17 mouse cellular contexts compared by ENCODE assay signal in the genomic region with DNA sequence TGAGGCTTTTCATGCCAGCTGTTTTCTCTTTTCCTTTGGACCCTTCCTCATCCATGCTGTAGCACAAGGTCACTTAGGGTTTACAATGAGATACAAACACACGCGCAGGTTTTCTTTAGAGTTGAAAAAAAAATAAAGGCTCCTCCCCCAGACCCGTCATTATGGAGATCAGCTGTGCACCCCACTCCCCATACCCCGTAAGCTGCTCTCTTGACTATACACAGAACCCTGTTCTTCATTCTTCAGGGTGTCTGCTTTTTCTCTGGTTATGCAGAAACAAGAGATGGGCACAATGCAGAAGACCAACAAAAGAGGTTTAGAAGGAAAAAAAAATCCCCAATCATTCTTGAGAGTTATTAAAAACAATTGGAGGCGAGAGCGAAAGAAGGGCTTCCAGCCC. TPM values are rescaled to one million over a fixed set of nuclear protein-coding genes. Genes with fewer than 3 reads are reported as not detected.
DNase-seq lines count a peak whose midpoint lies in the region; ATAC-seq and TF ChIP-seq lines count a peak whose summit lies in the region.
"Had no signal": no experiment of that assay in that cellular context is flagged by ENCODE, and none has a peak within 500 bp of the region (broad histone marks: within the 10 kb centered on the region; RNA-seq: fewer than 3 reads in every experiment).

No protein-coding gene starts in this region.

- peak overlapping the region; percentile 18 for H3K4me2 ChIP-seq in intestine, embryonic 14.5 days (ENCODE audit: low read length)
- no peak overlapping the region for H3K4me2 ChIP-seq in intestine, postnatal 0 days (replicated peaks; ENCODE audit: low read depth)
- H3K4me2 ChIP-seq in embryonic facial prominence, embryonic 12.5 days (replicated peaks), result peak overlapping the region; percentile 1; the same call in 1 of the 2 replicates
- H3K4me2 ChIP-seq in forebrain, embryonic 14.5 days (ENCODE audit: low read length), result no peak overlapping the region
- H3K4me2 ChIP-seq in midbrain, embryonic 11.5 days, result peak overlapping the region; percentile 15; the same call in 1 of the 2 replicates
- H3K4me2 ChIP-seq: heart, embryonic 11.5 days had no signal

- no peak overlapping the region for H3K4me3 ChIP-seq in intestine, embryonic 14.5 days (ENCODE audit: low read depth, low read length)
- no peak overlapping the region for H3K4me3 ChIP-seq in intestine, postnatal 0 days (ENCODE audit: low read depth, low read length)
- no peak overlapping the region for H3K4me3 ChIP-seq in embryonic facial prominence, embryonic 12.5 days
- H3K4me3 ChIP-seq in forebrain, embryonic 14.5 days (ENCODE audit: low read depth, low read length), result no peak overlapping the region
- H3K4me3 ChIP-seq in midbrain, embryonic 11.5 days (ENCODE audit: low read depth, low read length), result no peak overlapping the region
- H3K4me3 ChIP-seq in lung, adult 2 months (replicated peaks; ENCODE audit: extremely low read depth, low read depth, low read length), result no peak overlapping the region

- no peaks in the 10 kb centered on the region for H3K27me3 ChIP-seq in intestine, embryonic 14.5 days (replicated peaks; ENCODE audit: control insufficient read depth, insufficient read depth, low read length)
- H3K27me3 ChIP-seq in intestine, postnatal 0 days (replicated peaks; ENCODE audit: control insufficient read depth, insufficient read depth, low read length), result no peaks in the 10 kb centered on the region
- no peaks in the 10 kb centered on the region for H3K27me3 ChIP-seq in embryonic facial prominence, embryonic 12.5 days
- peaks cover 47% of the 10 kb centered on the region for H3K27me3 ChIP-seq in forebrain, embryonic 14.5 days (replicated peaks; ENCODE audit: control insufficient read depth, insufficient read depth, low read length)
- no peaks in the 10 kb centered on the region for H3K27me3 ChIP-seq in midbrain, embryonic 11.5 days (ENCODE audit: control insufficient read depth, insufficient read depth, low read length)

- 29% methylated on average over 6 of the region's 6 CpGs for WGBS in intestine, embryonic 14.5 days
- 61% methylated on average over 6 of the region's 6 CpGs for WGBS in intestine, postnatal 0 days
- 32% methylated on average over 6 of the region's 6 CpGs for whole genome bisulfite sequencing in embryonic facial prominence, embryonic 12.5 days
- 24% methylated on average over 6 of the region's 6 CpGs for WGBS in forebrain, embryonic 14.5 days
- 35% methylated on average over 6 of the region's 6 CpGs for WGBS in midbrain, embryonic 11.5 days
- 69% methylated on average over 6 of the region's 6 CpGs for WGBS in lung, adult 2 months

- 0 out of 2 replicates have a peak, but pooled peaks have one; percentile 47 for ATAC-seq in intestine, embryonic 14.5 days (replicated peaks; ENCODE audit: low FRiP score, low TSS enrichment, low read depth)
- no peak for ATAC-seq in intestine, postnatal 0 days
- no peak for ATAC-seq in embryonic facial prominence, embryonic 12.5 days (ENCODE audit: insufficient number of reproducible peaks, insufficient read depth, low FRiP score, low TSS enrichment)
- no peak for ATAC-seq in forebrain, embryonic 14.5 days
- no peak; the same call in 1 of the 2 replicates for ATAC-seq in midbrain, embryonic 11.5 days (ENCODE audit: low FRiP score)
- ATAC-seq: activated CD4-positive, CD25-positive, alpha-beta regulatory T cell, adult 4 months; Patski had no signal

- intact Hi-C loops in left cerebral cortex, postnatal 10 days (cut with DNase I), result no loop called here

- DNase-seq in intestine, embryonic 14.5 days (ENCODE audit: low spot score), result no peak
- DNase-seq in forebrain, embryonic 14.5 days (ENCODE audit: low spot score), result peak; percentile 24
- DNase-seq in midbrain, embryonic 11.5 days (ENCODE audit: low spot score, missing footprints), result peak; percentile 85
- DNase-seq in kidney, adult 8-10 months, result no peak
- no peak for DNase-seq in left cerebral cortex, postnatal 10 days (ENCODE audit: extremely low spot score in 1 of 2, low spot score in 2 of 2)
- DNase-seq in lung, adult 2 months, result no peak
- DNase-seq: cerebellum, adult 2 months; kidney, adult 18-20 months; layer of hippocampus, adult 9-11 months; lung, adult 18-20 months; lung, postnatal 36 days; thymus, postnatal 36 days had no signal

- no peaks in the 10 kb centered on the region for H3K36me3 ChIP-seq in intestine, embryonic 14.5 days (ENCODE audit: control insufficient read depth, insufficient read depth, low read length)
- no peaks in the 10 kb centered on the region for H3K36me3 ChIP-seq in intestine, postnatal 0 days (ENCODE audit: control insufficient read depth, insufficient read depth)
- no peaks in the 10 kb centered on the region for H3K36me3 ChIP-seq in embryonic facial prominence, embryonic 12.5 days
- H3K36me3 ChIP-seq in forebrain, embryonic 14.5 days (ENCODE audit: control insufficient read depth, insufficient read depth, low read length), result no peaks in the 10 kb centered on the region
- no peaks in the 10 kb centered on the region for H3K36me3 ChIP-seq in midbrain, embryonic 11.5 days (ENCODE audit: control insufficient read depth, insufficient read depth, low read length)

- H3K4me1 ChIP-seq in intestine, embryonic 14.5 days (replicated peaks; ENCODE audit: control insufficient read depth, insufficient read depth, low read length), result peaks cover 21% of the 10 kb centered on the region
- 0 out of 2 replicates have a peak, but pooled peaks cover 4% of the 10 kb centered on the region for H3K4me1 ChIP-seq in intestine, postnatal 0 days (replicated peaks; ENCODE audit: control insufficient read depth, insufficient read depth, low read length)
- peaks cover 13% of the 10 kb centered on the region for H3K4me1 ChIP-seq in embryonic facial prominence, embryonic 12.5 days
- peaks cover 8% of the 10 kb centered on the region; the same call in 1 of the 2 replicates for H3K4me1 ChIP-seq in forebrain, embryonic 14.5 days (ENCODE audit: control insufficient read depth, insufficient read depth, low read length)
- peaks cover 34% of the 10 kb centered on the region for H3K4me1 ChIP-seq in midbrain, embryonic 11.5 days (ENCODE audit: control insufficient read depth, insufficient read depth, low read length)
- H3K4me1 ChIP-seq in lung, adult 2 months (ENCODE audit: control insufficient read depth, insufficient read depth, low read length), result peaks cover 2% of the 10 kb centered on the region; the same call in 1 of the 2 replicates

- no peak for TF ChIP-seq POLR2A in lung, adult 2 months (IDR thresholded peaks at IDR 0.05; ENCODE audit: borderline replicate concordance, extremely low read depth, low read depth, low read length)

- H3K9me3 ChIP-seq in intestine, embryonic 14.5 days (ENCODE audit: control insufficient read depth, low read length), result no peaks in the 10 kb centered on the region
- H3K9me3 ChIP-seq in intestine, postnatal 0 days (ENCODE audit: control insufficient read depth), result no peaks in the 10 kb centered on the region
- no peaks in the 10 kb centered on the region for H3K9me3 ChIP-seq in embryonic facial prominence, embryonic 12.5 days
- H3K9me3 ChIP-seq in forebrain, embryonic 14.5 days (replicated peaks; ENCODE audit: control insufficient read depth, low read length), result no peaks in the 10 kb centered on the region
- H3K9me3 ChIP-seq in midbrain, embryonic 11.5 days (ENCODE audit: control insufficient read depth, low read length), result no peaks in the 10 kb centered on the region

- no peak overlapping the region for H3K27ac ChIP-seq in intestine, embryonic 14.5 days (ENCODE audit: low read depth)
- no peak overlapping the region for H3K27ac ChIP-seq in intestine, postnatal 0 days (ENCODE audit: low read depth, low read length)
- H3K27ac ChIP-seq in embryonic facial prominence, embryonic 12.5 days, result 0 out of 2 replicates have a peak overlapping the region, but pooled peaks have one; percentile 17
- no peak overlapping the region for H3K27ac ChIP-seq in forebrain, embryonic 14.5 days (ENCODE audit: low read depth, low read length)
- H3K27ac ChIP-seq in midbrain, embryonic 11.5 days (ENCODE audit: low read depth, low read length), result no peak overlapping the region

- TF ChIP-seq CTCF in intestine, postnatal 0 days (IDR thresholded peaks at IDR 0.05; ENCODE audit: low read depth), result no peak
- no peak for TF ChIP-seq CTCF in lung, adult 2 months (IDR thresholded peaks at IDR 0.05; ENCODE audit: insufficient read depth, low read length)

- H3K9ac ChIP-seq in intestine, embryonic 14.5 days (ENCODE audit: low read length), result no peak overlapping the region
- no peak overlapping the region for H3K9ac ChIP-seq in intestine, postnatal 0 days (ENCODE audit: low read depth, low read length)
- no peak overlapping the region for H3K9ac ChIP-seq in embryonic facial prominence, embryonic 12.5 days
- H3K9ac ChIP-seq in forebrain, embryonic 14.5 days (ENCODE audit: low read length), result no peak overlapping the region
- H3K9ac ChIP-seq in midbrain, embryonic 11.5 days (ENCODE audit: low read length), result no peak overlapping the region

RNA-seq across cellular contexts. Expression of a gene that starts 16.8 kb away (rescaled TPM):
- polyA plus RNA-seq in intestine, embryonic 14.5 days (2014; fragmentation: Nextera tagmentation; extraction: Ambion mirVana), result 0.63 and 0.70 TPM in 2 replicates
- 0.73 and 1.8 TPM in 2 replicates for polyA plus RNA-seq in intestine, postnatal 0 days (2015; fragmentation: Nextera tagmentation; extraction: Ambion mirVana)
- 0.28 and 0.69 TPM in 2 replicates for polyA plus RNA-seq in embryonic facial prominence, embryonic 12.5 days (2016; fragmentation: Nextera tagmentation; extraction: Ambion mirVana)
- 0.31 TPM in 1 of 2 replicates, not detected in the other for polyA plus RNA-seq in forebrain, embryonic 14.5 days (2014; fragmentation: Nextera tagmentation; extraction: Ambion mirVana)
- polyA plus RNA-seq in midbrain, embryonic 11.5 days (2014; fragmentation: Nextera tagmentation; extraction: Ambion mirVana), result 0.23 and 0.34 TPM in 2 replicates
- 1 to 10 TPM in 1 of 2 experiments, not detected in 1; 1.1 TPM for total RNA-seq in left cerebral cortex, postnatal 10 days (2021)
- polyA plus RNA-seq in lung, adult 2 months (2012; rRNA removed), result 1.3 and 1.8 TPM in 2 replicates
- polyA plus RNA-seq: activated CD4-positive, CD25-positive, alpha-beta regulatory T cell, adult 4 months had no signal

RNA-seq across cellular contexts. Expression of a gene that starts 46.9 kb away (rescaled TPM):
- 11.4 and 12.7 TPM in 2 replicates for polyA plus RNA-seq in intestine, embryonic 14.5 days (2014; fragmentation: Nextera tagmentation; extraction: Ambion mirVana)
- polyA plus RNA-seq in intestine, postnatal 0 days (2015; fragmentation: Nextera tagmentation; extraction: Ambion mirVana), result 5.7 and 6.5 TPM in 2 replicates
- 35.5 and 40.3 TPM in 2 replicates for polyA plus RNA-seq in embryonic facial prominence, embryonic 12.5 days (2016; fragmentation: Nextera tagmentation; extraction: Ambion mirVana)
- 4.4 and 4.6 TPM in 2 replicates for polyA plus RNA-seq in forebrain, embryonic 14.5 days (2014; fragmentation: Nextera tagmentation; extraction: Ambion mirVana)
- polyA plus RNA-seq in midbrain, embryonic 11.5 days (2014; fragmentation: Nextera tagmentation; extraction: Ambion mirVana), result 6.2 and 7.5 TPM in 2 replicates
- 1 to 10 TPM; 2.6 to 3.2 TPM for total RNA-seq in left cerebral cortex, postnatal 10 days (2021)
- polyA plus RNA-seq in lung, adult 2 months (2012; rRNA removed), result 48.6 and 75.9 TPM in 2 replicates
- polyA plus RNA-seq: activated CD4-positive, CD25-positive, alpha-beta regulatory T cell, adult 4 months had no signal

Comparison
In these comparisons a context has a peak if more than half of its experiments do, and no peak if none do; other contexts are left out.
1. H3K4me2 ChIP-seq: peak in intestine, embryonic 14.5 days (single experiment), embryonic facial prominence, embryonic 12.5 days (single experiment) and midbrain, embryonic 11.5 days (single experiment); none in intestine, postnatal 0 days (single experiment) and forebrain, embryonic 14.5 days (single experiment).
2. DNase-seq: peak in forebrain, embryonic 14.5 days (single experiment) and midbrain, embryonic 11.5 days (single experiment); none in intestine, embryonic 14.5 days (single experiment), kidney, adult 8-10 months (0 of 2), left cerebral cortex, postnatal 10 days (0 of 2) and lung, adult 2 months (single experiment).